Mouse (Mus musculus) limb, embryonic 14.5 days (tissue): ENCODE data around the gene Rag2. TPM values are rescaled to one million over a fixed set of nuclear protein-coding genes. Genes with fewer than 3 reads are reported as not detected.

Source experiments
- ATAC-seq: fragments of 200-750 bp; cut with Nextera tagmentation; 2 replicates; pipeline ENCODE4 v1.8.0; 2017; ENCODE audit warnings: low read depth, moderate number of reproducible peaks, moderate TSS enrichment; ENCODE audit not compliant: low FRiP score
- DNase-seq: peaks from one replicate; pipeline ENCODE4 v3.0.0-alpha.2; 2015; ENCODE audit warnings: low spot score
- H3K27ac ChIP-seq: fragments of 300-500 bp; sonication (generic); replicated peaks from 2 replicates; pipeline ENCODE4 v1.5.1; 2014; ENCODE audit warnings: low read depth, mild to moderate bottlenecking, low read length, moderate library complexity, mixed read lengths
- H3K27me3 ChIP-seq: fragments of 300-500 bp; sonication (generic); 2 replicates; pipeline ENCODE4 v1.6.1; 2014; ENCODE audit warnings: low read length, mixed read lengths; ENCODE audit not compliant: control insufficient read depth, insufficient read depth
- H3K36me3 ChIP-seq: fragments of 300-500 bp; sonication (generic); 2 replicates; pipeline ENCODE4 v1.6.1; 2014; ENCODE audit warnings: mild to moderate bottlenecking, low read length, moderate library complexity, mixed read lengths; ENCODE audit not compliant: control insufficient read depth, insufficient read depth
- H3K4me1 ChIP-seq: fragments of 300-500 bp; sonication (generic); 2 replicates; pipeline ENCODE4 v1.6.1; 2014; ENCODE audit warnings: antibody characterized with exemption, low read length, mixed read lengths; ENCODE audit not compliant: control insufficient read depth, insufficient read depth
- H3K4me2 ChIP-seq: fragments of 300-500 bp; sonication (generic); replicated peaks from 2 replicates; pipeline ENCODE4 v1.6.1; 2014; ENCODE audit warnings: low read depth, mild to moderate bottlenecking, low read length, moderate library complexity; ENCODE audit not compliant: severe bottlenecking
- H3K4me3 ChIP-seq: fragments of 300-500 bp; sonication (generic); replicated peaks from 2 replicates; pipeline ENCODE4 v1.5.1; 2014; ENCODE audit warnings: low read length
- H3K9ac ChIP-seq: fragments of 300-500 bp; sonication (generic); 2 replicates; pipeline ENCODE4 v1.6.1; 2014; ENCODE audit warnings: mild to moderate bottlenecking, low read depth, low read length, moderate library complexity; ENCODE audit not compliant: severe bottlenecking
- H3K9me3 ChIP-seq: fragments of 300-500 bp; sonication (generic); 2 replicates; pipeline ENCODE4 v1.6.1; 2016; ENCODE audit warnings: low read length; ENCODE audit not compliant: control insufficient read depth
- POLR2A ChIP-seq: fragments of 200-500 bp; IDR thresholded peaks from 2 replicates; pipeline ENCODE4 v1.8.0; 2012; ENCODE audit warnings: inconsistent platforms, mild to moderate bottlenecking, moderate library complexity, borderline replicate concordance; ENCODE audit not compliant: insufficient read depth, insufficient read length; ENCODE audit errors: extremely low read depth
- WGBS: fragments of 180-500 bp; shearing (Covaris S2); extraction: QIAGEN DNeasy Blood & Tissue Kit; methylation state at CpG from one replicate; pipeline ENCODE4 v1.1.7; 2014; 5-methylcytosine and 5-hydroxymethylcytosine counted together
- polyA plus RNA-seq, 2 experiments: library from polyadenylated mRNA; depleted of rRNA in 1 of 2; stranded (reverse) in 1 of 2; unstranded in 1 of 2; fragments of >200 nt; fragmentation: Nextera tagmentation in 1 of 2; extraction: Ambion mirVana in 1 of 2; gene quantifications; 2 replicates each; pipeline versions ENCODE4 v1.2.1 to v1.2.3; 2012 to 2014

Gene Rag2
- polyA plus RNA-seq, 2 experiments = 0.04 to 0.17 TPM

DNA sequence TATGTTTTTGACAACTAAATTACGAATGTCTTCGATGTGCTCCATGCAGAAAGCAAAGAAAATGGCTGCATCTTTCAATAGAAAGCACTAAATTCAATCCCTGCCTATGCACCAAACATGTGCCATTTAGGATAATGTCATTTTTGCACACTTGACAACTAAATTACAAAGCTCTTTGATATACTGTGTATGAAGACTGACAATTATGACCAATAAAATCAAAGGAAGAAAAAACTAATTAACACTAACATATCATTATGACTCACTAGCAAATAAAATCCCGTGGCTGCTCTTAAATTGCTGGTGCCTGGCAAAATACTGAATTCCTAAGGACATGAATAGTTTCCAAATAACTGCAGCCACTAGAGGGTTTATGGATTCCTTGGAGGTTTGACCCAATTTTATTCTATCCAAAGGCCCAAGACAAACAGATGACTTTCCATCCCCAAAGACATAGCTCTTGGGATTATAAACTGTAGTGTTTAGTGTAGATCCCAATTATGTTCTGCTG lies 15.4 kb downstream of the Rag2 start:
- H3K4me1 ChIP-seq = peaks cover 8% of the 10 kb centered on the region; the same call in 1 of the 2 replicates
- no peaks in the 10 kb centered on the region for H3K27me3 ChIP-seq
- no peaks in the 10 kb centered on the region for H3K36me3 ChIP-seq
- TF ChIP-seq POLR2A = no peak
- H3K4me2 ChIP-seq = no peak overlapping the region
- H3K27ac ChIP-seq = no peak overlapping the region
- no peak overlapping the region for H3K4me3 ChIP-seq
- no peak for ATAC-seq
- no peaks in the 10 kb centered on the region for H3K9me3 ChIP-seq
- WGBS = 54% methylated on average over 3 of the region's 3 CpGs
- DNase-seq = no peak
- no peak overlapping the region for H3K9ac ChIP-seq

DNA sequence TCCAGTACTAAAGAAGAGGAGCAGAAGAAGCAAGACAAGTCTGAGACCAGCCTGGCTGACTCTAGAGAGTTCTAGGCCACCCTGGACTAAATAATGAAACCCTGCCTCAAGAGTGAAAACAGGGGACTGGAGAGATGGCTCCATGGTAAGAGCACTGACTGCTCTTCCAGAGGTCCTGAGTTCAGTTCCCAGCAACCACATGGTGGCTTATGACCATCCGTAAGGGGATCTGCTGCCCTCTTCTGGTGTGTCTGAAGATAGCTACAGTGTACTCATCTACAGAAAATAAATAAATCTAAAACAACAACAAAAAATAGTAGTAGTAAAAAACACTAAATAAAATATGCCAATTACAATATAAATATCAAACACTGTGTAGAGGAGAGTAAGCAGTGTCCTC lies 21.3 kb downstream of the Rag2 start:
- Histone ChIP-seq H3K27ac (no peak overlapping the region), H3K27me3 (no peaks in the 10 kb centered on the region), H3K4me1 (0 out of 2 replicates have a peak, but pooled peaks cover 4% of the 10 kb centered on the region), H3K4me3 (no peak overlapping the region), H3K9ac (no peak overlapping the region), H3K9me3 (no peaks in the 10 kb centered on the region), H3K36me3 (no peaks in the 10 kb centered on the region), H3K4me2 (no peak overlapping the region)
- DNase-seq (no peak), ATAC-seq (no peak)
- WGBS = 89% methylated on average over 1 of the region's 1 CpGs
- no peak for TF ChIP-seq POLR2A

DNA sequence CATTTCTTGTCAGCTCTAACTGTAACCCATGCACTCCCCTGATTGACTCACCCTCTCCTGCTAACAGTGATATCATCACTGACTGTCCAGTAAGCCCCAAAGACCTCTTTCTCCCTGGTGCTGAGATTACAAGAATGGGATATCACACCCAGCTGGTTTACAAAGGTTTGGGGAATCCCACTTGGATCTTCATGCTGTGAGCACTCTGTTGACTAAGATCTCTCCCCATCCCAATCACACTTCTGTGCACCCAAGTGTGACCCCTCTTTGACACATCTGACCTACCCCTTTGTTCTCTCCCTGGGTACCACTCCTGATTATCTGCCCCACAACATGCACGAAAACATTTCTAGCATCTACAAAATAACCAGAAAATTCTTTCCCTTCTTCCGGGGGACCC lies 23.8 kb downstream of the Rag2 start:
- DNase-seq (no peak), ATAC-seq (no peak)
- 63% methylated on average over 2 of the region's 2 CpGs for WGBS
- TF ChIP-seq POLR2A = no peak
- Histone ChIP-seq H3K9ac (no peak overlapping the region), H3K36me3 (no peaks in the 10 kb centered on the region), H3K9me3 (no peaks in the 10 kb centered on the region), H3K27me3 (no peaks in the 10 kb centered on the region), H3K4me1 (peaks cover 7% of the 10 kb centered on the region; the same call in 1 of the 2 replicates), H3K4me2 (no peak overlapping the region), H3K4me3 (no peak overlapping the region), H3K27ac (no peak overlapping the region)

DNA sequence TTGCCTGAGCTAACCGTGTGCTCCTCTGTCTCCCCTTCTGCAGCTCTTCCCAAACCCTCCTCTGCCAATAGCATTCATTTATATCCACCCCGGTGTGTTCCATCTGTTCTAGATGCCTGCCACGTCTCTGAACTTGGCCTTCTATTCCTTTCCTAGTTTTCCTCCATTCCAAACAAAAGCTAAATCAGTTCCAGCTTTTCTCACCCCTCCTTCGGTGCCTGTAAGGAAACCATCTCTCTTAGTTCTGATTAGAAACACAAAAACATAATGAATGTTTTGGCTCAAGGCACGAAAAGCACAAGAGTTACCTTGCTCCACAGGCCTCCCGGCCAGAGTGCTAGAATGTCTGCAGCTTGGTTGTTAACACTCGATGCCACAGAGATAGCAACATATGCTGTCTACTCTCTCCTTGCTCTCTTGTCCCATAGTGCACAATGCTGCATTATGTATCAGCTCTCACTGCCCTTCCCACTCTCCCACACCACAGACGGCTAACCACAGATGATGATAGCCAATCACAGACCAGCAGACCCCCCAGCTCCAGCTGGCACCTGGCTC lies 24.7 kb downstream of the Rag2 start, which contains the start of the genes Rag1 and B230118H07Rik:
Gene Rag1 (minus strand): TSS at position 388 of the 558 bp plus-strand sequence.
Gene B230118H07Rik (minus strand): TSS at position 419 of the 558 bp plus-strand sequence.
- peak within 1 kb of the TSS; percentile 59 for H3K27ac ChIP-seq

DNA sequence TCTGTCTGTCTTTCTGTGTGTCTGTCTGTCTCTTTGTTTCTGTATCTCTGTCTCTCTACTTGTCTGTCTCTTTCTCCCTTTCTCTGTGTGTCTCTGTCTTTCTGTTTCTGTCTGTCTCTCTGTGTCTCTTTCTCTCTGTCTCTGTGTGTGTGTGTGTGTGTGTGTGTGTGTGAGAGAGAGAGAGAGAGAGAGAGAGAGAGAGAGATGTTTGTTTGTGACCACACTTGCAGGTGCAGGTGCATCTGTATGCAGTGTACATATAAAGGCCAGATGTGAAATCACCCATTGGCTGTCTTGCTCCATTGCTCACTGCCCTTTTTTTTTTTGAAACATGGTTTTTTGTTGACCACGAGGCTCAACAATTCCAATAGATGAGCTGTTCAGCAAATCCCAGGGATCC lies 25.9 kb downstream of the Rag2 start:
- H3K27ac ChIP-seq = no peak overlapping the region
- no peak overlapping the region for H3K9ac ChIP-seq
- WGBS = 79% methylated on average over 1 of the region's 1 CpGs
- H3K4me3 ChIP-seq = no peak overlapping the region
- H3K27me3 ChIP-seq = no peaks in the 10 kb centered on the region
- H3K4me2 ChIP-seq = no peak overlapping the region
- H3K4me1 ChIP-seq = peaks cover 7% of the 10 kb centered on the region; the same call in 1 of the 2 replicates
- ATAC-seq (no peak), DNase-seq (no peak)
- H3K36me3 ChIP-seq = no peaks in the 10 kb centered on the region
- no peaks in the 10 kb centered on the region for H3K9me3 ChIP-seq
- TF ChIP-seq POLR2A = no peak

More for the DNA sequence above, 24.7 kb downstream of the Rag2 start, which contains the start of the genes Rag1 and B230118H07Rik:
- Histone ChIP-seq H3K27me3 (no peaks in the 10 kb centered on the region), H3K9ac (0 out of 2 replicates have a peak within 1 kb of the TSS, but pooled peaks have one; percentile 21), H3K4me2 (no peak within 1 kb of the TSS), H3K9me3 (no peaks in the 10 kb centered on the region), H3K4me1 (peaks cover 7% of the 10 kb centered on the region; the same call in 1 of the 2 replicates), H3K4me3 (no peak within 1 kb of the TSS; the same call in 1 of the 2 replicates), H3K36me3 (no peaks in the 10 kb centered on the region)
- peak; percentile 28 for ATAC-seq
- DNase-seq = no peak
- TF ChIP-seq POLR2A = no peak
- WGBS = 23% methylated on average over 8 of the region's 8 CpGs
